Mouse (Mus musculus) intestine, postnatal 0 days (tissue): Measurements from ENCODE around the gene Kmt2b. TPM values are rescaled to one million over a fixed set of nuclear protein-coding genes. Genes with fewer than 3 reads are reported as not detected.

Experiments
- ATAC-seq: fragments of 200-750 bp; cut with Nextera tagmentation; 2 replicates; pipeline ENCODE4 v1.8.0; 2017; ENCODE audit warnings: mild to moderate bottlenecking, moderate TSS enrichment, moderate library complexity
- H3K27ac ChIP-seq: fragments of 300-500 bp; sonication (generic); 2 replicates; pipeline ENCODE4 v1.5.1; 2014; ENCODE audit warnings: mild to moderate bottlenecking, low read depth, low read length, moderate library complexity
- H3K27me3 ChIP-seq: fragments of 300-500 bp; sonication (generic); replicated peaks from 2 replicates; pipeline ENCODE4 v1.6.1; 2014; ENCODE audit warnings: low read length, mixed read lengths; ENCODE audit not compliant: control insufficient read depth, insufficient read depth
- H3K36me3 ChIP-seq: fragments of 300-500 bp; sonication (generic); 2 replicates; pipeline ENCODE4 v1.6.1; 2014; ENCODE audit warnings: mild to moderate bottlenecking, moderate library complexity; ENCODE audit not compliant: control insufficient read depth, insufficient read depth
- H3K4me1 ChIP-seq: fragments of 300-500 bp; sonication (generic); replicated peaks from 2 replicates; pipeline ENCODE4 v1.6.1; 2014; ENCODE audit warnings: antibody characterized with exemption, low read length, mixed read lengths; ENCODE audit not compliant: control insufficient read depth, insufficient read depth
- H3K4me2 ChIP-seq: fragments of 300-500 bp; sonication (generic); replicated peaks from 2 replicates; pipeline ENCODE4 v1.6.1; 2014; ENCODE audit warnings: low read depth, mild to moderate bottlenecking, moderate library complexity
- H3K4me3 ChIP-seq: fragments of 300-500 bp; sonication (generic); 2 replicates; pipeline ENCODE4 v1.5.1; 2014; ENCODE audit warnings: low read depth, low read length
- H3K9ac ChIP-seq: fragments of 300-500 bp; sonication (generic); 2 replicates; pipeline ENCODE4 v1.6.1; 2014; ENCODE audit warnings: mild to moderate bottlenecking, low read depth, low read length
- H3K9me3 ChIP-seq: fragments of 300-500 bp; sonication (generic); 2 replicates; pipeline ENCODE4 v1.6.1; 2016; ENCODE audit warnings: mixed run types; ENCODE audit not compliant: control insufficient read depth
- CTCF ChIP-seq: sonication (generic); IDR thresholded peaks from 2 replicates; pipeline ENCODE4 v1.5.1; 2016; ENCODE audit warnings: low read depth, mild to moderate bottlenecking, control low read depth, antibody characterized with exemption, moderate library complexity
- WGBS: fragments of 180-500 bp; shearing (Covaris S2); extraction: QIAGEN DNeasy Blood & Tissue Kit; methylation state at CpG from one replicate; pipeline ENCODE4 v1.1.7; 2014; 5-methylcytosine and 5-hydroxymethylcytosine counted together
- polyA plus RNA-seq: library from polyadenylated mRNA; unstranded; fragments of >200 nt; fragmentation: Nextera tagmentation; extraction: Ambion mirVana; gene quantifications from 2 replicates; pipeline ENCODE4 v1.2.1, GENCODE M21; 2015

Gene Kmt2b
- polyA plus RNA-seq, 1 experiment from 2014 or later, result 5.6 TPM

GRCm38 (mm10) chr7:30626647-30627046, 38.1 kb upstream of the Kmt2b start:
- Histone ChIP-seq H3K27me3 (peaks cover 10% of the 10 kb centered on the region), H3K27ac (no peak overlapping the region), H3K4me1 (no peaks in the 10 kb centered on the region), H3K9me3 (no peaks in the 10 kb centered on the region), H3K9ac (no peak overlapping the region), H3K4me2 (0 out of 2 replicates have a peak overlapping the region, but pooled peaks have one; percentile 85), H3K4me3 (no peak overlapping the region), H3K36me3 (peaks cover 19% of the 10 kb centered on the region)
- no peak for TF ChIP-seq CTCF
- no peak for ATAC-seq
- WGBS, result 82% methylated on average over 5 of the region's 5 CpGs

GRCm38 (mm10) chr7:30625530-30626384, 37.2 kb upstream of the Kmt2b start, which contains the start of gene Cox6b1:
TSS of gene Cox6b1 (minus strand) at chr7:30626151.
- H3K4me1 ChIP-seq, result no peaks in the 10 kb centered on the region
- ATAC-seq, result peak; percentile 90
- no peaks in the 10 kb centered on the region for H3K9me3 ChIP-seq
- H3K4me2 ChIP-seq, result peak within 1 kb of the TSS; percentile 85
- peak within 1 kb of the TSS; percentile 74 for H3K4me3 ChIP-seq
- H3K27ac ChIP-seq, result peak within 1 kb of the TSS; percentile 65
- no peak for TF ChIP-seq CTCF
- peaks cover 5% of the 10 kb centered on the region for H3K27me3 ChIP-seq
- peak within 1 kb of the TSS; percentile 57 for H3K9ac ChIP-seq
- H3K36me3 ChIP-seq, result peaks cover 19% of the 10 kb centered on the region
- WGBS, result under 1% methylated on average over 44 of the region's 44 CpGs

DNA sequence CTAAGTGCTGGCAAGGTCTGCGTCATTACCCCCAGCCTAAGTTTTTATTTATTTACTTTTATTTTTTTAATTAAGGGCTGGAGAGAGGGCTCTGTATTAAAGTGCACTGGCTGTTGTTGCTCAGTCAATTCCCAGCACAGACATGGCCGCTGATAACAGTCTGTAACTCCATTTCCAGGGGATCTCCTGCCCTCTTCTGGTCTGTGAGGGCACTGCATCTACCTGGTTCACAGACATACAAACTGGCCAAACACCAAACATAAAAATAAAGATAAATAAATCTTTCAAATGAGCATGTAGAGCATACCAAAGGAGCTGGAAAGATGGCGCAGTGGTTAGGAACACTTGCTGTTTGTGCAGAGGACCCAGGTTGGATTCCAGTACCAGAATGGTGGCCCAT, 30.7 kb upstream of the Kmt2b start:
- TF ChIP-seq CTCF, result peak; percentile 66
- Histone ChIP-seq H3K27me3 (no peaks in the 10 kb centered on the region), H3K4me1 (no peaks in the 10 kb centered on the region), H3K9me3 (no peaks in the 10 kb centered on the region), H3K4me3 (no peak overlapping the region), H3K9ac (no peak overlapping the region), H3K4me2 (no peak overlapping the region), H3K36me3 (peaks cover 49% of the 10 kb centered on the region), H3K27ac (no peak overlapping the region)
- ATAC-seq, result no peak
- WGBS, result 89% methylated on average over 3 of the region's 3 CpGs

- no peak overlapping the region for H3K4me2 ChIP-seq
- no peak for TF ChIP-seq CTCF
- peaks cover 49% of the 10 kb centered on the region for H3K36me3 ChIP-seq
- H3K4me3 ChIP-seq, result no peak overlapping the region
- H3K27ac ChIP-seq, result no peak overlapping the region
- ATAC-seq, result no peak
- H3K9ac ChIP-seq, result no peak overlapping the region
- 94% methylated on average over 9 of the region's 9 CpGs for WGBS
- no peaks in the 10 kb centered on the region for H3K4me1 ChIP-seq
- H3K27me3 ChIP-seq, result no peaks in the 10 kb centered on the region
- no peaks in the 10 kb centered on the region for H3K9me3 ChIP-seq
Observed at GRCm38 (mm10) chr7:30618658-30619057, 30.1 kb upstream of the Kmt2b start.

DNA sequence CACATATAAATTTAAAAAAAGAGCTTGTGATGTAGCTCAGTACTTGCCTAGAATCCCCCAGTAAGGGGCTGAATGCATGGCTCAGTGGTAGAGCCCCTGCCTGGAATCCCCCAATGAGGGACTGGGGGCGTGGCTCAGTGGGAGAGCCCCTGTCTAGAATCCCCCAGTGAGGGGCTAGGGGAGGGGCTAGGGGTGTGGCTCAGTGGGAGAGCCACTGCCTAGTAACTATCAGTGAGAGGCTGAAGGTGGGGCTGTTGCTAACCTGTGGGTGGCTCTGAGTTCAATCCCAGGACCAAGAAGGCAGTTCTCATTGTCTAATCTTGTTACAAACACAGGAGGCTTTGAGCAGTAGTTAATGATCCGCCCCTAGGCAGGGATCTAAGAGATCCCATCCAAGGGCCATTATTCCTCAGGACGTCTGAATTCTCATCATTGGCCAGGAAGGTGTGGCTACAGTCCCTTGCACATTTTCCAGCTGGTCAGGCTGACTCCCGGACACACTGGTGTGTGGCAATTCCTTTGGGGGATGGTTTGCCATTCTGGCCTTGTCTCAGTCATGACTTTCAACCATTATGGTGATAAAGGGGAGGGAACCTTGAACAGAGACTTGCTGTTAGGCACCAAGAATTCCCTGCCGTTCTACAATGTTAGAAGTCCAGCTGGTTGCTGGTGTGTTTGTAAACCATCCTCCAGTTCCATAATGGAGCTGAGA, 26.7 kb upstream of the Kmt2b start:
- ATAC-seq, result no peak
- WGBS, result 43% methylated on average over 5 of the region's 5 CpGs
- Histone ChIP-seq H3K9ac (no peak overlapping the region), H3K4me2 (no peak overlapping the region), H3K27me3 (no peaks in the 10 kb centered on the region), H3K36me3 (peaks cover 31% of the 10 kb centered on the region), H3K4me1 (no peaks in the 10 kb centered on the region), H3K4me3 (no peak overlapping the region), H3K27ac (no peak overlapping the region), H3K9me3 (no peaks in the 10 kb centered on the region)
- no peak for TF ChIP-seq CTCF

DNA sequence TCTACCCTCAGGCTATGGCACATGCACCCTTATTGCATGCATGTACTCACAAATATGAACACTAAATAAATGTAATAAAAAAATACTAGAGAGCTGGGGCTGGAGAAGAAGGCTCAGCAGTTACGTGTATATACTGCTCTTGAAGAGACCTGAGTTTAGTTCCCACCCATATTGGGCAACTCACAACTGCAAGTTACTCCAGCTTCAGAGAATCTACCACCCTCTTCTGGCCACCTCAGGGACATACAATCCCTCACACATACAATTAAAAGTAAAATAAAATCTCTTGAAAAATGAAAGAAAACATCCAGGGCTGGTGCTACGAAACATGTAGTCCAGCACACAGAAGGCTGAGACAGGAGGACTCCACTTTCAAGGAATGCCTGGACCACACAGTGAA, 25.9 kb upstream of the Kmt2b start:
- peak; percentile 62 for TF ChIP-seq CTCF
- no peak overlapping the region for H3K27ac ChIP-seq
- peaks cover 28% of the 10 kb centered on the region for H3K36me3 ChIP-seq
- H3K9me3 ChIP-seq, result no peaks in the 10 kb centered on the region
- H3K27me3 ChIP-seq, result no peaks in the 10 kb centered on the region
- no peaks in the 10 kb centered on the region for H3K4me1 ChIP-seq
- H3K4me3 ChIP-seq, result no peak overlapping the region
- H3K4me2 ChIP-seq, result no peak overlapping the region
- ATAC-seq, result peak; percentile 43; the same call in 1 of the 2 replicates
- 61% methylated on average over 2 of the region's 2 CpGs for WGBS
- no peak overlapping the region for H3K9ac ChIP-seq
